Mouse (Mus musculus) ES-Bruce4 (cell line): Measurements from ENCODE around the gene Gria1. TPM values are rescaled to one million over a fixed set of nuclear protein-coding genes. Genes with fewer than 3 reads are reported as not detected.

Experiments
- H3K27ac ChIP-seq: 2 replicates; pipeline ENCODE4 v1.5.1; 2012; ENCODE audit warnings: low read length, inconsistent platforms; ENCODE audit not compliant: insufficient read depth
- H3K27me3 ChIP-seq: 2 replicates; pipeline ENCODE4 v1.6.1; 2012; ENCODE audit warnings: mild to moderate bottlenecking, low read length, inconsistent platforms; ENCODE audit not compliant: control insufficient read depth, poor library complexity, insufficient read depth, severe bottlenecking
- H3K36me3 ChIP-seq: 2 replicates; pipeline ENCODE4 v1.6.1; 2012; ENCODE audit warnings: inconsistent platforms, mild to moderate bottlenecking, low read length, moderate library complexity; ENCODE audit not compliant: control insufficient read depth, poor library complexity, insufficient read depth, severe bottlenecking
- H3K4me1 ChIP-seq: one replicate; pipeline ENCODE4 v1.8.1; 2011; ENCODE audit warnings: low read length; ENCODE audit not compliant: control insufficient read depth, insufficient read depth
- H3K4me3 ChIP-seq: 2 replicates; pipeline ENCODE4 v1.5.1; 2011; ENCODE audit warnings: low read depth, mild to moderate bottlenecking, low read length
- H3K9ac ChIP-seq: 2 replicates; pipeline ENCODE4 v1.6.1; 2012; ENCODE audit warnings: low read depth, mild to moderate bottlenecking, inconsistent platforms; ENCODE audit not compliant: poor library complexity, severe bottlenecking
- H3K9me3 ChIP-seq: replicated peaks from 2 replicates; pipeline ENCODE4 v1.6.1; 2012; ENCODE audit warnings: mild to moderate bottlenecking, low read length, inconsistent platforms; ENCODE audit not compliant: control insufficient read depth, poor library complexity, insufficient read depth, severe bottlenecking
- CTCF ChIP-seq: IDR thresholded peaks from one replicate; pipeline ENCODE4 v1.8.1; 2011; ENCODE audit warnings: low read depth, low read length
- EP300 ChIP-seq: IDR thresholded peaks from 2 replicates; pipeline ENCODE4 v1.6.1; 2011; ENCODE audit warnings: low read depth, low read length; ENCODE audit not compliant: insufficient read depth
- POLR2A ChIP-seq: IDR thresholded peaks from one replicate; pipeline ENCODE4 v1.8.1; 2011; ENCODE audit warnings: low read length; ENCODE audit not compliant: insufficient read depth
- polyA plus RNA-seq: library from polyadenylated mRNA; stranded (reverse); fragments of >200 nt; gene quantifications from 2 replicates; pipeline ENCODE4 v1.2.4, GENCODE M21; 2011; ENCODE audit warnings: low read depth; ENCODE audit not compliant: missing spikeins, insufficient read depth, insufficient read length

Gene Gria1
- polyA plus RNA-seq, 1 experiment: not detected

GRCm38 (mm10) chr11:57185110-57185509 lies 173.9 kb downstream of the Gria1 start:
- H3K9ac ChIP-seq: no peak overlapping the region
- no peak overlapping the region for H3K27ac ChIP-seq
- H3K36me3 ChIP-seq: no peaks in the 10 kb centered on the region
- no peaks in the 10 kb centered on the region for H3K4me1 ChIP-seq
- H3K9me3 ChIP-seq: no peaks in the 10 kb centered on the region
- no peak overlapping the region for H3K4me3 ChIP-seq
- TF ChIP-seq POLR2A: no peak
- no peak for TF ChIP-seq CTCF
- no peak for TF ChIP-seq EP300
- no peaks in the 10 kb centered on the region for H3K27me3 ChIP-seq

GRCm38 (mm10) chr11:57189391-57189790 lies 178.2 kb downstream of the Gria1 start:
- Histone ChIP-seq H3K27me3 (no peaks in the 10 kb centered on the region), H3K9ac (no peak overlapping the region), H3K9me3 (no peaks in the 10 kb centered on the region), H3K4me1 (no peaks in the 10 kb centered on the region), H3K4me3 (no peak overlapping the region), H3K36me3 (no peaks in the 10 kb centered on the region), H3K27ac (no peak overlapping the region)
- no peak for TF ChIP-seq EP300
- TF ChIP-seq CTCF: no peak
- no peak for TF ChIP-seq POLR2A

- H3K9ac ChIP-seq: no peak overlapping the region
- TF ChIP-seq POLR2A (no peak), EP300 (no peak), CTCF (no peak)
These were observed 183.6 kb downstream of the Gria1 start for GRCm38 (mm10) chr11:57194746-57195145.

GRCm38 (mm10) chr11:57201245-57201976 lies 190.2 kb downstream of the Gria1 start:
- TF ChIP-seq CTCF (no peak), POLR2A (no peak), EP300 (no peak)
- Histone ChIP-seq H3K4me1 (no peaks in the 10 kb centered on the region), H3K27ac (no peak overlapping the region), H3K36me3 (no peaks in the 10 kb centered on the region), H3K27me3 (no peaks in the 10 kb centered on the region), H3K9me3 (no peaks in the 10 kb centered on the region), H3K4me3 (no peak overlapping the region), H3K9ac (no peak overlapping the region)

More at GRCm38 (mm10) chr11:57194746-57195145, 183.6 kb downstream of the Gria1 start:
- Histone ChIP-seq H3K9me3 (no peaks in the 10 kb centered on the region), H3K27me3 (no peaks in the 10 kb centered on the region), H3K4me3 (no peak overlapping the region), H3K27ac (no peak overlapping the region), H3K4me1 (no peaks in the 10 kb centered on the region), H3K36me3 (no peaks in the 10 kb centered on the region)

GRCm38 (mm10) chr11:57204371-57204770 lies 193.2 kb downstream of the Gria1 start:
- Histone ChIP-seq H3K27ac (no peak overlapping the region), H3K9me3 (no peaks in the 10 kb centered on the region), H3K4me3 (no peak overlapping the region), H3K9ac (no peak overlapping the region), H3K36me3 (no peaks in the 10 kb centered on the region), H3K4me1 (no peaks in the 10 kb centered on the region), H3K27me3 (no peaks in the 10 kb centered on the region)
- TF ChIP-seq CTCF (no peak), EP300 (no peak), POLR2A (no peak)

GRCm38 (mm10) chr11:57207260-57207659 lies 196.1 kb downstream of the Gria1 start:
- no peak overlapping the region for H3K9ac ChIP-seq
- TF ChIP-seq EP300 (no peak), POLR2A (no peak), CTCF (no peak)
- no peak overlapping the region for H3K4me3 ChIP-seq
- H3K4me1 ChIP-seq: no peaks in the 10 kb centered on the region
- no peak overlapping the region for H3K27ac ChIP-seq
- H3K36me3 ChIP-seq: no peaks in the 10 kb centered on the region
- no peaks in the 10 kb centered on the region for H3K27me3 ChIP-seq
- H3K9me3 ChIP-seq: no peaks in the 10 kb centered on the region
